Mouse (Mus musculus) CH12.LX (cell line): ENCODE measurements at regions not wholly inside any gene's neighbourhood (a gene's known extent, or its start where the extent isn't known, plus 50 kb on each side); places are given as distances from the start of the nearest gene placed in this dataset.

Experiments
- DNase-seq: peaks from one replicate; pipeline ENCODE4 v3.0.0-alpha.2; 2013; ENCODE audit errors: extremely low read depth
- H3K27ac ChIP-seq: 2 replicates; pipeline ENCODE4 v1.5.1; 2012; ENCODE audit warnings: low read depth, mild to moderate bottlenecking, control low read depth, moderate library complexity; ENCODE audit not compliant: insufficient read depth
- H3K27me3 ChIP-seq: replicated peaks from 2 replicates; pipeline ENCODE3; 2012; ENCODE audit warnings: inconsistent platforms
- H3K36me3 ChIP-seq, 2 experiments: replicated peaks in 1 of 2; 2 replicates each; pipeline versions ENCODE3 to v1.6.1; 2012; ENCODE audit warnings: inconsistent platforms in 1 of 2, low read length in 1 of 2, mild to moderate bottlenecking in 1 of 2, mixed read lengths in 1 of 2, moderate library complexity in 1 of 2; ENCODE audit not compliant: control insufficient read depth in 1 of 2, insufficient read depth in 1 of 2
- H3K4me1 ChIP-seq, 2 experiments: 2 replicates each; pipeline ENCODE4 v1.6.1; 2012; ENCODE audit warnings: inconsistent platforms in 1 of 2, moderate library complexity in 1 of 2; ENCODE audit not compliant: insufficient read depth in 2 of 2, control insufficient read depth in 1 of 2
- H3K4me2 ChIP-seq: 2 replicates; pipeline ENCODE4 v1.6.1; 2012; ENCODE audit warnings: low read depth, mild to moderate bottlenecking, control low read depth; ENCODE audit not compliant: poor library complexity, insufficient read depth, severe bottlenecking
- H3K4me3 ChIP-seq, 3 experiments: fragments of 150-350 bp in 1 of 3; sonication (generic) in 1 of 3; replicated peaks in 1 of 3; 2 replicates each; pipeline versions ENCODE3 to v1.5.1; 2011 to 2012; ENCODE audit warnings: low read depth in 2 of 3, low read length in 2 of 3, mild to moderate bottlenecking in 2 of 3, moderate library complexity in 2 of 3, control low read depth in 1 of 3, improper control_type of control experiment in 1 of 3, inconsistent platforms in 1 of 3, mixed read lengths in 1 of 3; ENCODE audit not compliant: poor library complexity in 1 of 3
- H3K79me2 ChIP-seq: replicated peaks from 2 replicates; pipeline ENCODE4 v1.6.1; 2012; ENCODE audit warnings: mild to moderate bottlenecking, moderate library complexity; ENCODE audit not compliant: control insufficient read depth, poor library complexity, insufficient read depth, severe bottlenecking; ENCODE audit errors: extremely low read depth
- H3K9ac ChIP-seq: 2 replicates; pipeline ENCODE4 v1.6.1; 2012; ENCODE audit warnings: low read depth, mild to moderate bottlenecking, control low read depth, moderate library complexity; ENCODE audit not compliant: insufficient read depth
- H3K9me3 ChIP-seq: replicated peaks from 2 replicates; pipeline ENCODE3; 2012; ENCODE audit warnings: low read length, inconsistent platforms, mixed read lengths
- BHLHE40 ChIP-seq: IDR thresholded peaks from 2 replicates; pipeline ENCODE4 v1.6.1; 2011; ENCODE audit warnings: mild to moderate bottlenecking, low read depth, low read length, improper control_type of control experiment
- ELF1 ChIP-seq: IDR thresholded peaks from 2 replicates; pipeline ENCODE4 v1.6.1; 2014; ENCODE audit warnings: low read depth, mild to moderate bottlenecking, inconsistent platforms, low read length, improper control_type of control experiment
- EP300 ChIP-seq: IDR thresholded peaks from 2 replicates; pipeline ENCODE4 v1.6.1; 2011; ENCODE audit warnings: low read length, improper control_type of control experiment
- GABPA ChIP-seq: IDR thresholded peaks from 2 replicates; pipeline ENCODE4 v1.6.1; 2012; ENCODE audit warnings: low read depth, low read length, improper control_type of control experiment, inconsistent platforms; ENCODE audit not compliant: insufficient replicate concordance
- HCFC1 ChIP-seq: IDR thresholded peaks from 2 replicates; pipeline ENCODE4 v1.6.1; 2012; ENCODE audit warnings: low read depth, mild to moderate bottlenecking, inconsistent platforms, low read length, improper control_type of control experiment
- IRF4 ChIP-seq: IDR thresholded peaks from 2 replicates; pipeline ENCODE4 v1.6.1; 2014; ENCODE audit warnings: low read depth, mild to moderate bottlenecking, inconsistent platforms, low read length, improper control_type of control experiment
- KAT2A ChIP-seq: IDR thresholded peaks from 2 replicates; pipeline ENCODE4 v1.6.1; 2012; ENCODE audit warnings: low read length, improper control_type of control experiment, inconsistent platforms; ENCODE audit not compliant: insufficient replicate concordance
- MAFK ChIP-seq: IDR thresholded peaks from 2 replicates; pipeline ENCODE4 v1.6.1; 2011; ENCODE audit warnings: low read length, improper control_type of control experiment; ENCODE audit not compliant: insufficient replicate concordance
- MAX ChIP-seq: IDR thresholded peaks from 2 replicates; pipeline ENCODE4 v1.6.1; 2011; ENCODE audit warnings: low read length, improper control_type of control experiment
- MAZ ChIP-seq: IDR thresholded peaks from 2 replicates; pipeline ENCODE4 v1.6.1; 2012; ENCODE audit warnings: low read depth, mild to moderate bottlenecking, inconsistent platforms, low read length, improper control_type of control experiment, moderate library complexity
- MEF2A ChIP-seq: IDR thresholded peaks from 2 replicates; pipeline ENCODE4 v1.6.1; 2014; ENCODE audit warnings: low read depth, mild to moderate bottlenecking, inconsistent platforms, low read length, improper control_type of control experiment, borderline replicate concordance
- MXI1 ChIP-seq: IDR thresholded peaks from 2 replicates; pipeline ENCODE4 v1.6.1; 2011; ENCODE audit warnings: mild to moderate bottlenecking, low read depth, low read length, improper control_type of control experiment
- NELFE ChIP-seq: IDR thresholded peaks from 2 replicates; pipeline ENCODE4 v1.6.1; 2011; ENCODE audit warnings: low read depth, low read length, improper control_type of control experiment
- PAX5 ChIP-seq: IDR thresholded peaks from 2 replicates; pipeline ENCODE4 v1.6.1; 2012; ENCODE audit warnings: low read length, inconsistent platforms, mixed read lengths
- SIN3A ChIP-seq: IDR thresholded peaks from 2 replicates; pipeline ENCODE4 v1.6.1; 2012; ENCODE audit warnings: low read length, improper control_type of control experiment, inconsistent platforms
- SMC3 ChIP-seq: IDR thresholded peaks from 2 replicates; pipeline ENCODE4 v1.6.1; 2011; ENCODE audit warnings: low read depth, low read length, improper control_type of control experiment
- TBP ChIP-seq: conservative IDR thresholded peaks from 2 replicates; pipeline ENCODE4 v1.6.1; 2011; ENCODE audit warnings: low read depth, low read length, improper control_type of control experiment
- TCF12 ChIP-seq: IDR thresholded peaks from 2 replicates; pipeline ENCODE4 v1.6.1; 2014; ENCODE audit warnings: low read depth, mild to moderate bottlenecking, inconsistent platforms, low read length, improper control_type of control experiment
- USF2 ChIP-seq: conservative IDR thresholded peaks from 2 replicates; pipeline ENCODE4 v1.6.1; 2011; ENCODE audit warnings: low read depth, low read length, improper control_type of control experiment
- ZKSCAN1 ChIP-seq: IDR thresholded peaks from 2 replicates; pipeline ENCODE4 v1.6.1; 2012; ENCODE audit warnings: low read depth, inconsistent platforms, low read length, improper control_type of control experiment, borderline replicate concordance
- ZMIZ1 ChIP-seq: IDR thresholded peaks from 2 replicates; pipeline ENCODE4 v1.6.1; 2012; ENCODE audit warnings: low read depth, mild to moderate bottlenecking, inconsistent platforms, low read length, improper control_type of control experiment
- dilution Hi-C: fragments of 300-500 bp; cut with MboI; formaldehyde crosslinking; loops from 2 replicates; pipeline ENCODE4 v1.14.3; 2020; ENCODE audit warnings: low sequenced_read_pairs; ENCODE audit not compliant: extremely low pct_unique_long_range_greater_than_20kb, extremely low pct_ligation_motif_present
- in situ Hi-C: fragments of 300-500 bp; cut with MboI; formaldehyde crosslinking; loops from 3 replicates; pipeline ENCODE4 v1.14.3; 2019; ENCODE audit warnings: low sequenced_read_pairs, low pct_ligation_motif_present, low pct_unique_long_range_greater_than_20kb, mixed read lengths

DNA sequence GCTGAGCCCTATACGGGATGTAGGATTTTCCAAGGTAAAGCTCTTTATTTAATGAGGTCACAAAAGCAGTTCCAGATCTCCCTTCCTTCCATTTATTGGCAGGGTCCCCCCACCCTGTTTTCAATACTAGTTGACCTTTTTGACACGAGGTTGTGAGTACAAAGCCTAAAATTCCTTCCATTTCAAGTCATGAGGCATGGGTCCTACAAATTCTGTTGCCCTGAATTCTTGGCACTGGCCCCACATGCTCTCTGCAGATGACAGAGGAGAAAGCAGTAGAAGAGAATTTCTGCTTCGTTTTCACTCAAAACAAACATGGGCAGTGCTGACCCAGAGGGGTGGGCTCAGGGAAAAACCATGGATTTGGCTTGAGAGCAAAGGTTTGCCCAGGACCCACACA lies 170.4 kb downstream of the Ktn1 start:
- Histone ChIP-seq H3K36me3 (no peaks in the 10 kb centered on the region), H3K79me2 (no peaks in the 10 kb centered on the region), H3K4me1 (peaks cover under 1 to 20% of the 10 kb centered on the region in 2 experiments; a peak in 2 of 4 replicates), H3K27ac (no peak overlapping the region), H3K9me3 (no peaks in the 10 kb centered on the region), H3K9ac (no peak overlapping the region), H3K27me3 (no peaks in the 10 kb centered on the region), H3K4me3 (no peak overlapping the region), H3K4me2 (no peak overlapping the region)
- in situ Hi-C loops = no loop called here
- dilution Hi-C loops = no loop called here
- DNase-seq = no peak
- no peak for TF ChIP-seq TCF12
- TF ChIP-seq MAZ = no peak
- TF ChIP-seq KAT2A = no peak
- no peak for TF ChIP-seq SIN3A
- TF ChIP-seq USF2 = no peak
- no peak for TF ChIP-seq HCFC1
- TF ChIP-seq MEF2A = no peak
- no peak for TF ChIP-seq TBP
- TF ChIP-seq IRF4 = no peak
- TF ChIP-seq EP300 = no peak
- TF ChIP-seq MXI1 = no peak
- TF ChIP-seq ELF1 = no peak
- TF ChIP-seq NELFE = no peak
- TF ChIP-seq MAX = no peak
- TF ChIP-seq ZKSCAN1 = no peak
- no peak for TF ChIP-seq SMC3
- TF ChIP-seq, all 38 proteins: peak for 0

DNA sequence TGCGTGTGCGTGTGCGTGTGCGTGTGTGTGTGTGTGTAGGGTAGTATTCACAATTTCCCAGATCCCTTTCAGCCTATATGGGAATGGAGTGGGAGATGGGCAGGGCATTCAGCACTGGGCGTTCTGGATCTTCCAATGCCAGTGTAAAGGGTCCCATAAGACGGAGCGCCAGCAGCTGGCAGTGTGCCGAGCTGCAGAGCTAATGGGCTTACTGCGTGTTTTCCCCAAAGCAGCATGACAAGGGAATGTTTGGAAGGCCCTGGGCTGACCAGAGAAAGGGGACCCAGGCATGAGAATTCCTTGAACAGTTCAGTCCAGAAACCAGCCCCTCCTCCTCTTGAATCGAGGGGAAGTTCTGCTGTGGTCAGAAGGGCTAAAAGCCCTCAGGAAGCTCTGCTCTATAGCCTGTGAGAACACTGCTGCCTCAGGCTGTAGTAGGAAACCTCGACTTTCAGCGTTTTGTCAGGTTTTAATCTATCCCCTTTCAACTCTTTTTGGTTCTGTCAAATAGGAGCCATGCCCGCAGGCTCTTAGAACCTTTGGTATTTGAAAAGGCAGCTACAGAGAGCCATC lies 172.4 kb downstream of the Ktn1 start:
- H3K4me3 ChIP-seq = no peak overlapping the region
- TF ChIP-seq PAX5 = no peak
- TF ChIP-seq ZMIZ1 = no peak
- no peak for TF ChIP-seq BHLHE40
- no peak for TF ChIP-seq MAX
- no peak for TF ChIP-seq GABPA
- TF ChIP-seq MAFK = no peak
- TF ChIP-seq, all 38 proteins: peak for 0
- H3K36me3 ChIP-seq = no peaks in the 10 kb centered on the region
- no peaks in the 10 kb centered on the region for H3K27me3 ChIP-seq
- H3K9ac ChIP-seq = no peak overlapping the region
- dilution Hi-C loops = no loop called here
- DNase-seq = no peak
- H3K79me2 ChIP-seq = no peaks in the 10 kb centered on the region
- H3K27ac ChIP-seq = no peak overlapping the region
- no peaks in the 10 kb centered on the region for H3K9me3 ChIP-seq
- H3K4me1 ChIP-seq = peaks cover 2 to 20% of the 10 kb centered on the region in 2 experiments; a peak in 2 of 4 replicates
- in situ Hi-C loops = no loop called here
- H3K4me2 ChIP-seq = no peak overlapping the region
